Mouse (Mus musculus) limb, embryonic 14.5 days (tissue): ENCODE measurements around the gene Dok4. TPM values are rescaled to one million over a fixed set of nuclear protein-coding genes. Genes with fewer than 3 reads are reported as not detected.

ENCODE experiments used
- ATAC-seq: fragments of 200-750 bp; cut with Nextera tagmentation; 2 replicates; pipeline ENCODE4 v1.8.0; 2017; ENCODE audit warnings: low read depth, moderate number of reproducible peaks, moderate TSS enrichment; ENCODE audit not compliant: low FRiP score
- DNase-seq: peaks from one replicate; pipeline ENCODE4 v3.0.0-alpha.2; 2015; ENCODE audit warnings: low spot score
- H3K27ac ChIP-seq: fragments of 300-500 bp; sonication (generic); replicated peaks from 2 replicates; pipeline ENCODE4 v1.5.1; 2014; ENCODE audit warnings: low read depth, mild to moderate bottlenecking, low read length, moderate library complexity, mixed read lengths
- H3K27me3 ChIP-seq: fragments of 300-500 bp; sonication (generic); 2 replicates; pipeline ENCODE4 v1.6.1; 2014; ENCODE audit warnings: low read length, mixed read lengths; ENCODE audit not compliant: control insufficient read depth, insufficient read depth
- H3K36me3 ChIP-seq: fragments of 300-500 bp; sonication (generic); 2 replicates; pipeline ENCODE4 v1.6.1; 2014; ENCODE audit warnings: mild to moderate bottlenecking, low read length, moderate library complexity, mixed read lengths; ENCODE audit not compliant: control insufficient read depth, insufficient read depth
- H3K4me1 ChIP-seq: fragments of 300-500 bp; sonication (generic); 2 replicates; pipeline ENCODE4 v1.6.1; 2014; ENCODE audit warnings: antibody characterized with exemption, low read length, mixed read lengths; ENCODE audit not compliant: control insufficient read depth, insufficient read depth
- H3K4me2 ChIP-seq: fragments of 300-500 bp; sonication (generic); replicated peaks from 2 replicates; pipeline ENCODE4 v1.6.1; 2014; ENCODE audit warnings: low read depth, mild to moderate bottlenecking, low read length, moderate library complexity; ENCODE audit not compliant: severe bottlenecking
- H3K4me3 ChIP-seq: fragments of 300-500 bp; sonication (generic); replicated peaks from 2 replicates; pipeline ENCODE4 v1.5.1; 2014; ENCODE audit warnings: low read length
- H3K9ac ChIP-seq: fragments of 300-500 bp; sonication (generic); 2 replicates; pipeline ENCODE4 v1.6.1; 2014; ENCODE audit warnings: mild to moderate bottlenecking, low read depth, low read length, moderate library complexity; ENCODE audit not compliant: severe bottlenecking
- H3K9me3 ChIP-seq: fragments of 300-500 bp; sonication (generic); 2 replicates; pipeline ENCODE4 v1.6.1; 2016; ENCODE audit warnings: low read length; ENCODE audit not compliant: control insufficient read depth
- POLR2A ChIP-seq: fragments of 200-500 bp; IDR thresholded peaks from 2 replicates; pipeline ENCODE4 v1.8.0; 2012; ENCODE audit warnings: inconsistent platforms, mild to moderate bottlenecking, moderate library complexity, borderline replicate concordance; ENCODE audit not compliant: insufficient read depth, insufficient read length; ENCODE audit errors: extremely low read depth
- WGBS: fragments of 180-500 bp; shearing (Covaris S2); extraction: QIAGEN DNeasy Blood & Tissue Kit; methylation state at CpG from one replicate; pipeline ENCODE4 v1.1.7; 2014; 5-methylcytosine and 5-hydroxymethylcytosine counted together
- polyA plus RNA-seq, 2 experiments: library from polyadenylated mRNA; depleted of rRNA in 1 of 2; stranded (reverse) in 1 of 2; unstranded in 1 of 2; fragments of >200 nt; fragmentation: Nextera tagmentation in 1 of 2; extraction: Ambion mirVana in 1 of 2; gene quantifications; 2 replicates each; pipeline versions ENCODE4 v1.2.1 to v1.2.3; 2012 to 2014

Dok4 gene
- polyA plus RNA-seq, 2 experiments: 23.3 to 29.1 TPM

GRCm38 (mm10) chr8:94888383-94889036 lies 12.4 kb upstream of the Dok4 start:
- WGBS: 20% methylated on average over 14 of the region's 14 CpGs
- Histone ChIP-seq H3K27ac (no peak overlapping the region), H3K4me3 (no peak overlapping the region), H3K4me1 (no peaks in the 10 kb centered on the region), H3K9me3 (no peaks in the 10 kb centered on the region), H3K36me3 (no peaks in the 10 kb centered on the region), H3K27me3 (no peaks in the 10 kb centered on the region), H3K4me2 (no peak overlapping the region), H3K9ac (no peak overlapping the region)
- ATAC-seq: no peak
- no peak for TF ChIP-seq POLR2A
- DNase-seq: no peak

DNA sequence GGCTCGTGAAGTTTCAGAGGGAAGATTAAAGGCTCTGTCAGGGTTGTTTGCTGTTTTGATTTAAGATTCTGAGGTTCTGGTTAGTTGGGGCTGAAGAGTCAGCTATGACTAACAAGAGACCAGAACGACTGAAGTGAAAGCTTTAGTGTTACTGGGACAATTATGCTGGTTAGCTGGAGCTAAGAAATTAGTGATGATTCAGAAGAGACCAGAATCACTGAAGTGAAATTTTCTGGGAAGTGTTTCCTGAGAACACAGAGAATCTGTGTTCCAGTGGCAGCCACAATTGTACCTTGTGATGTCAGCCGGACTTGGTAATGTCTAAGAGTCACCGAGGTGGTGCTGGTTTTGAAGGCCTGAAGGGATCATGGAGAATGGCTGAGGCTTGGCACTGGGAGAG lies 4.6 kb upstream of the Dok4 start:
- no peak overlapping the region for H3K9ac ChIP-seq
- ATAC-seq (no peak), DNase-seq (no peak)
- no peak overlapping the region for H3K27ac ChIP-seq
- no peak for TF ChIP-seq POLR2A
- no peaks in the 10 kb centered on the region for H3K36me3 ChIP-seq
- H3K27me3 ChIP-seq: no peaks in the 10 kb centered on the region
- H3K4me1 ChIP-seq: peaks cover 6% of the 10 kb centered on the region; the same call in 1 of the 2 replicates
- H3K4me2 ChIP-seq: no peak overlapping the region
- H3K4me3 ChIP-seq: no peak overlapping the region
- H3K9me3 ChIP-seq: no peaks in the 10 kb centered on the region
- 57% methylated on average over 4 of the region's 4 CpGs for WGBS

- H3K4me3 ChIP-seq: no peak overlapping the region
- H3K36me3 ChIP-seq: no peaks in the 10 kb centered on the region
- no peaks in the 10 kb centered on the region for H3K9me3 ChIP-seq
- H3K4me1 ChIP-seq: peaks cover 32% of the 10 kb centered on the region
- no peak for TF ChIP-seq POLR2A
- no peak overlapping the region for H3K9ac ChIP-seq
- no peak for ATAC-seq
- H3K4me2 ChIP-seq: 0 out of 2 replicates have a peak overlapping the region, but pooled peaks have one; percentile 95
- H3K27me3 ChIP-seq: peaks cover 3% of the 10 kb centered on the region; the same call in 1 of the 2 replicates
- no peak overlapping the region for H3K27ac ChIP-seq
- DNase-seq: no peak
- WGBS: 23% methylated on average over 3 of the region's 3 CpGs
These were observed 690 bp upstream of the Dok4 start for GRCm38 (mm10) chr8:94876820-94877219.

DNA sequence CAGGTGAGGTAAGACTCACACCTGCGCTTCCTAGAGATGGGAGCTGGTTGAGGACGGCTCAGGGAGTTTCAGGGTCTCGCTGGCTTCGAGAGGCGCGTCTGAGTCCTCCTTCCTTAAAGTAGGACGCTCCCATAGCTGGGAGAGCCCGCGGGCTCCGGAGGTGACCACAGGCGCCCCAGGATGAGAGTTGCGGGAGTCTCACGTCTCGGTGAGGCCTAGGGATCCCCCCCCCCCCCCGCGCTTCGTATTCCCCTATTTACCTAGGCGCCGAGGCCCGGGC lies 319 bp downstream of the Dok4 start:
- WGBS: 0% methylated on average over 14 of the region's 20 CpGs
- H3K4me2 ChIP-seq: peak overlapping the region; percentile 95
- H3K36me3 ChIP-seq: no peaks in the 10 kb centered on the region
- H3K4me3 ChIP-seq: peak overlapping the region; percentile 71
- DNase-seq (no peak), ATAC-seq (0 out of 2 replicates have a peak, but pooled peaks have one; percentile 2)
- TF ChIP-seq POLR2A: no peak
- H3K9me3 ChIP-seq: no peaks in the 10 kb centered on the region
- H3K4me1 ChIP-seq: peaks cover 39% of the 10 kb centered on the region
- peaks cover 3% of the 10 kb centered on the region; the same call in 1 of the 2 replicates for H3K27me3 ChIP-seq
- peak overlapping the region; percentile 48; the same call in 1 of the 2 replicates for H3K27ac ChIP-seq
- H3K9ac ChIP-seq: peak overlapping the region; percentile 69

DNA sequence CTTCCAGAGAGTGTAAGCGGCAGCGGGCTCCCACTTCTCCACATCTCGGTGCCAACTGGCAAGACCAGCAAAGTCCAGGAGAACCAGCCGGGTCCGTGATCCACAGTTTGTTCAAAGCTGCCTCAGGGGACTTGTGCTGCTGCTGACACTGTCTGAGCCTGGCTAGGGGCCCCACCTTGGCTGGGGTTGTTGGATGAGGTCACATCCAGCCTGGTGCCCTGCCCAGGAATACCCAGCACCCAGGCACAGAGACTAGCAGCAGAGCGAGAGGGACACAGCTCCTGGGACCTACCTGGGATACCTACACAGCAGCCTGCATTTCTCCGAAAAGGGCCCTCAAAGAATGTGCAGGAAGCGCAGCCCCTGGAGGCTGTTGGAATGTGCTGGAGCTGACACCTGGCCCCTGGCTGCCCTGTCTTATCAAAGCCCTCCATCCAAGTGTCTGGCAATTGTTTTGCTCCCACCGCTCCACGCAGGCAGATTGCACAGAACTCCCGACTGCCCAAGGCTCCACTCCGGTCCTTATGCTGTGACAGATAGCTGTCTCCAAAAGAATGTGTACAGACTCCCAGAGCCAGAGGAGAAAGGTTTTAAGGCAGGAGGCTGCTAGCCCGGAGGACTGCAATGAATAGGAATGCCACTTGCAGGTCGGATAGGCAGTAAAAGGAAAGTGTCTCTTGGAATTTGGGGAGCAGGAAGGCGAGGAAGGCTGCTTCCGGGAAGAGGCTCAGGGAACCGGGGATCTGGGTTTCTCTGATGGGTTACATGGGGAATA lies 847 bp downstream of the Dok4 start:
- H3K9ac ChIP-seq: peak overlapping the region; percentile 69
- no peak for ATAC-seq
- H3K36me3 ChIP-seq: no peaks in the 10 kb centered on the region
- peak overlapping the region; percentile 71 for H3K4me3 ChIP-seq
- TF ChIP-seq POLR2A: no peak
- no peak overlapping the region; the same call in 1 of the 2 replicates for H3K27ac ChIP-seq
- DNase-seq: no peak
- peak overlapping the region; percentile 95 for H3K4me2 ChIP-seq
- no peaks in the 10 kb centered on the region for H3K9me3 ChIP-seq
- WGBS: 15% methylated on average over 17 of the region's 17 CpGs
- peaks cover 3% of the 10 kb centered on the region; the same call in 1 of the 2 replicates for H3K27me3 ChIP-seq
- H3K4me1 ChIP-seq: peaks cover 43% of the 10 kb centered on the region
